Mouse (Mus musculus) forebrain, embryonic 16.5 days (tissue): ENCODE results near the gene Ak5. TPM values are rescaled to one million over a fixed set of nuclear protein-coding genes. Genes with fewer than 3 reads are reported as not detected.
"Not testable (repeated sequence)": the region's sequence is repeated elsewhere in the genome, so short reads cannot be mapped to it uniquely, and the experiment has no call there.

Experiments used
- ATAC-seq: fragments of 200-750 bp; cut with Nextera tagmentation; 2 replicates; pipeline ENCODE4 v1.8.0; 2017; ENCODE audit warnings: mild to moderate bottlenecking, moderate library complexity
- H3K27ac ChIP-seq: fragments of 300-500 bp; sonication (generic); 2 replicates; pipeline ENCODE4 v1.5.1; 2014; ENCODE audit warnings: low read length, control low read depth
- H3K27me3 ChIP-seq: fragments of 300-500 bp; sonication (generic); replicated peaks from 2 replicates; pipeline ENCODE4 v1.6.1; 2014; ENCODE audit warnings: low read length; ENCODE audit not compliant: control insufficient read depth, insufficient read depth
- H3K36me3 ChIP-seq: fragments of 300-500 bp; sonication (generic); 2 replicates; pipeline ENCODE4 v1.6.1; 2014; ENCODE audit not compliant: control insufficient read depth, insufficient read depth
- H3K4me1 ChIP-seq: fragments of 300-500 bp; sonication (generic); replicated peaks from 2 replicates; pipeline ENCODE4 v1.6.1; 2014; ENCODE audit warnings: low read length; ENCODE audit not compliant: control insufficient read depth, insufficient read depth
- H3K4me2 ChIP-seq: fragments of 300-500 bp; sonication (generic); 2 replicates; pipeline ENCODE4 v1.6.1; 2014; ENCODE audit warnings: mild to moderate bottlenecking, low read length, control low read depth
- H3K4me3 ChIP-seq: fragments of 300-500 bp; sonication (generic); replicated peaks from 2 replicates; pipeline ENCODE4 v1.5.1; 2014; ENCODE audit warnings: mild to moderate bottlenecking, low read length, control low read depth
- H3K9ac ChIP-seq: fragments of 300-500 bp; sonication (generic); replicated peaks from 2 replicates; pipeline ENCODE4 v1.6.1; 2014; ENCODE audit warnings: low read depth, low read length, control low read depth
- H3K9me3 ChIP-seq: fragments of 300-500 bp; sonication (generic); 2 replicates; pipeline ENCODE4 v1.6.1; 2016; ENCODE audit warnings: low read length; ENCODE audit not compliant: control insufficient read depth
- WGBS: fragments of 180-500 bp; shearing (Covaris S2); extraction: QIAGEN DNeasy Blood & Tissue Kit; methylation state at CpG from one replicate; pipeline ENCODE4 v1.1.7; 2014; 5-methylcytosine and 5-hydroxymethylcytosine counted together
- polyA plus RNA-seq: library from polyadenylated mRNA; unstranded; fragments of >200 nt; fragmentation: Nextera tagmentation; extraction: Ambion mirVana; gene quantifications from 2 replicates; pipeline ENCODE4 v1.2.1, GENCODE M21; 2015

Gene Ak5
- polyA plus RNA-seq, 1 experiment from 2014 or later: 10.9 TPM

- no peaks in the 10 kb centered on the region for H3K9me3 ChIP-seq
- peaks cover 3% of the 10 kb centered on the region for H3K36me3 ChIP-seq
- H3K4me2 ChIP-seq: no peak overlapping the region
- no peaks in the 10 kb centered on the region for H3K27me3 ChIP-seq
- H3K4me1 ChIP-seq: no peaks in the 10 kb centered on the region
- no peak overlapping the region for H3K9ac ChIP-seq
- no peak overlapping the region for H3K27ac ChIP-seq
- 88% methylated on average over 10 of the region's 10 CpGs for WGBS
- H3K4me3 ChIP-seq: no peak overlapping the region
- ATAC-seq: no peak
Measured at GRCm38 (mm10) chr3:152462038-152462547, 206.1 kb downstream of the Ak5 start.

GRCm38 (mm10) chr3:152460802-152461201, 207.4 kb downstream of the Ak5 start:
- H3K9ac ChIP-seq: no peak overlapping the region
- H3K27me3 ChIP-seq: no peaks in the 10 kb centered on the region
- ATAC-seq: no peak
- H3K4me2 ChIP-seq: no peak overlapping the region
- no peak overlapping the region for H3K4me3 ChIP-seq
- no peak overlapping the region for H3K27ac ChIP-seq
- peaks cover 11% of the 10 kb centered on the region for H3K36me3 ChIP-seq
- H3K9me3 ChIP-seq: no peaks in the 10 kb centered on the region
- no peaks in the 10 kb centered on the region for H3K4me1 ChIP-seq
- WGBS: 60% methylated on average over 4 of the region's 4 CpGs

- not testable (repeated sequence) for H3K4me1 ChIP-seq, H3K4me2 ChIP-seq, H3K9ac ChIP-seq, H3K27me3 ChIP-seq, H3K27ac ChIP-seq, H3K4me3 ChIP-seq, ATAC-seq, H3K9me3 ChIP-seq
- peaks cover 14% of the 10 kb centered on the region for H3K36me3 ChIP-seq
- WGBS: 93% methylated on average over 4 of the region's 4 CpGs
Measured at GRCm38 (mm10) chr3:152458875-152459274, 209.3 kb downstream of the Ak5 start.

GRCm38 (mm10) chr3:152457308-152458035, 210.7 kb downstream of the Ak5 start:
- no peak for ATAC-seq
- WGBS: 96% methylated on average over 2 of the region's 2 CpGs
- Histone ChIP-seq H3K36me3 (peaks cover 14% of the 10 kb centered on the region), H3K4me1 (no peaks in the 10 kb centered on the region), H3K9ac (no peak overlapping the region), H3K4me3 (no peak overlapping the region), H3K27me3 (no peaks in the 10 kb centered on the region), H3K4me2 (no peak overlapping the region), H3K27ac (no peak overlapping the region), H3K9me3 (no peaks in the 10 kb centered on the region)

GRCm38 (mm10) chr3:152453163-152453562, 215.0 kb downstream of the Ak5 start:
- H3K9me3 ChIP-seq: no peaks in the 10 kb centered on the region
- H3K4me3 ChIP-seq: no peak overlapping the region
- ATAC-seq: no peak
- H3K9ac ChIP-seq: no peak overlapping the region
- peaks cover 26% of the 10 kb centered on the region for H3K36me3 ChIP-seq
- WGBS: 86% methylated on average over 2 of the region's 4 CpGs
- H3K27me3 ChIP-seq: no peaks in the 10 kb centered on the region
- H3K27ac ChIP-seq: no peak overlapping the region
- no peaks in the 10 kb centered on the region for H3K4me1 ChIP-seq
- H3K4me2 ChIP-seq: no peak overlapping the region

GRCm38 (mm10) chr3:152446966-152447365, 221.2 kb downstream of the Ak5 start:
- ATAC-seq: no peak
- H3K4me3 ChIP-seq: no peak overlapping the region
- no peak overlapping the region for H3K9ac ChIP-seq
- H3K4me1 ChIP-seq: no peaks in the 10 kb centered on the region
- 92% methylated on average over 1 of the region's 1 CpGs for WGBS
- H3K4me2 ChIP-seq: no peak overlapping the region
- H3K9me3 ChIP-seq: no peaks in the 10 kb centered on the region
- no peak overlapping the region for H3K27ac ChIP-seq
- H3K27me3 ChIP-seq: no peaks in the 10 kb centered on the region
- peaks cover 9% of the 10 kb centered on the region for H3K36me3 ChIP-seq

- Histone ChIP-seq H3K36me3 (peaks cover 4% of the 10 kb centered on the region), H3K4me2 (no peak overlapping the region), H3K9ac (no peak overlapping the region), H3K4me3 (no peak overlapping the region), H3K27ac (no peak overlapping the region), H3K9me3 (no peaks in the 10 kb centered on the region), H3K4me1 (no peaks in the 10 kb centered on the region), H3K27me3 (no peaks in the 10 kb centered on the region)
- 96% methylated on average over 3 of the region's 3 CpGs for WGBS
- ATAC-seq: no peak
Measured at GRCm38 (mm10) chr3:152444114-152444513, 224.0 kb downstream of the Ak5 start.

GRCm38 (mm10) chr3:152442795-152443194, 225.4 kb downstream of the Ak5 start:
- Histone ChIP-seq H3K9me3 (no peaks in the 10 kb centered on the region), H3K4me1 (no peaks in the 10 kb centered on the region), H3K36me3 (peaks cover 2% of the 10 kb centered on the region; the same call in 1 of the 2 replicates), H3K4me3 (no peak overlapping the region), H3K27me3 (no peaks in the 10 kb centered on the region), H3K4me2 (no peak overlapping the region), H3K9ac (no peak overlapping the region), H3K27ac (no peak overlapping the region)
- WGBS: 93% methylated on average over 4 of the region's 4 CpGs
- ATAC-seq: no peak

GRCm38 (mm10) chr3:152438068-152438467, 230.1 kb downstream of the Ak5 start:
- 96% methylated on average over 7 of the region's 7 CpGs for WGBS
- no peak for ATAC-seq
- Histone ChIP-seq H3K27ac (no peak overlapping the region), H3K27me3 (no peaks in the 10 kb centered on the region), H3K4me2 (no peak overlapping the region), H3K9me3 (no peaks in the 10 kb centered on the region), H3K36me3 (no peaks in the 10 kb centered on the region), H3K4me1 (no peaks in the 10 kb centered on the region), H3K4me3 (no peak overlapping the region), H3K9ac (no peak overlapping the region)
